23 mouse cellular contexts compared by ENCODE assay signal in the genomic region with DNA sequence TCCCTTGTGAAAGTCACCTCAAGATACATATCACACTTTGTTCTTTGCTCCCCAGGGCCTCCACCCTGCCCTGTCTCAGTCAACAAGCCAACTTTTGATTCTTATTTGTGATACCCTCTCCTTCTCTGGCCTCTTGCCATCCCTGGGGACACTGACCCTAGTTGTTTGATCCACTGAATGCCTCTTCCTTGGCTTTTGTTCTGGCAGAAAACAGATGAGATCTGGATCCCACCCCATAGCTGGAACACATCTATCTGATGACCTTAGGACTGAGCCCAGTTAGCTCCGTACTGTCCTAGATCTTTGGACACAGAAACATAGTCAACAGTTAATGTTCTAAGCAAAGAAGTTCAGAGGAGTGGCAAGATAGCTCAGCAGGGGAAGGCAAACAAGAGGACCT.
"Had no signal": no experiment of that assay in that cellular context is flagged by ENCODE, and none has a peak within 500 bp of the region (broad histone marks: within the 10 kb centered on the region; RNA-seq: fewer than 3 reads in every experiment).

No protein-coding gene starts in this region.

- H3K27me3 ChIP-seq: intestine, embryonic 15.5 days; kidney, embryonic 15.5 days; liver, embryonic 12.5 days; liver, embryonic 15.5 days; midbrain, embryonic 12.5 days; midbrain, embryonic 15.5 days; neural tube, embryonic 12.5 days had no signal

- DNase-seq: kidney, adult 11 months; kidney, adult 8-10 months; kidney, postnatal 10 days; kidney, postnatal 36 days; layer of hippocampus, postnatal 36 days; lung, embryonic 14.5 days; right cerebral cortex, adult 18-20 months; right cerebral cortex, postnatal 14 days; right cerebral cortex, postnatal 4 days; thymus, adult 2 months; thymus, postnatal 14 days; thymus, postnatal 4 days had no signal

- H3K9ac ChIP-seq: intestine, embryonic 15.5 days; kidney, embryonic 15.5 days; liver, embryonic 12.5 days; liver, embryonic 15.5 days; lung, embryonic 14.5 days; midbrain, embryonic 12.5 days; midbrain, embryonic 15.5 days; neural tube, embryonic 12.5 days; neural tube, embryonic 15.5 days had no signal

- H3K9me3 ChIP-seq: intestine, embryonic 15.5 days; kidney, embryonic 15.5 days; liver, embryonic 12.5 days; liver, embryonic 15.5 days; midbrain, embryonic 12.5 days; midbrain, embryonic 15.5 days; neural tube, embryonic 12.5 days; neural tube, embryonic 15.5 days had no signal

- H3K4me3 ChIP-seq: intestine, embryonic 15.5 days; kidney, embryonic 15.5 days; left cerebral cortex, adult 2 months; liver, embryonic 12.5 days; liver, embryonic 15.5 days; midbrain, embryonic 12.5 days; midbrain, embryonic 15.5 days; neural tube, embryonic 12.5 days; neural tube, embryonic 15.5 days had no signal

- H3K27ac ChIP-seq: intestine, embryonic 15.5 days; kidney, embryonic 15.5 days; left cerebral cortex, adult 2 months; liver, embryonic 12.5 days; liver, embryonic 15.5 days; macrophage; midbrain, embryonic 12.5 days; midbrain, embryonic 15.5 days; neural tube, embryonic 12.5 days; neural tube, embryonic 15.5 days; stomach, postnatal 0 days had no signal

- H3K4me1 ChIP-seq: intestine, embryonic 15.5 days; liver, embryonic 12.5 days; midbrain, embryonic 12.5 days; midbrain, embryonic 15.5 days; neural tube, embryonic 12.5 days; neural tube, embryonic 15.5 days had no signal

- H3K36me3 ChIP-seq: intestine, embryonic 15.5 days; kidney, embryonic 15.5 days; liver, embryonic 12.5 days; liver, embryonic 15.5 days; midbrain, embryonic 12.5 days; midbrain, embryonic 15.5 days; neural tube, embryonic 12.5 days; neural tube, embryonic 15.5 days had no signal

- ATAC-seq: intestine, embryonic 15.5 days; liver, embryonic 12.5 days; midbrain, embryonic 15.5 days had no signal

- H3K4me2 ChIP-seq: intestine, embryonic 15.5 days; kidney, embryonic 15.5 days; liver, embryonic 12.5 days; liver, embryonic 15.5 days; lung, embryonic 14.5 days; midbrain, embryonic 12.5 days; midbrain, embryonic 15.5 days; neural tube, embryonic 12.5 days; neural tube, embryonic 15.5 days had no signal
